Mouse (Mus musculus) CH12.LX (cell line): Measurements from ENCODE around the gene Arhgap29. TPM values are rescaled to one million over a fixed set of nuclear protein-coding genes. Genes with fewer than 3 reads are reported as not detected.

Source experiments
- DNase-seq: peaks from one replicate; pipeline ENCODE4 v3.0.0-alpha.2; 2013; ENCODE audit errors: extremely low read depth
- H3K27ac ChIP-seq: 2 replicates; pipeline ENCODE4 v1.5.1; 2012; ENCODE audit warnings: low read depth, mild to moderate bottlenecking, control low read depth, moderate library complexity; ENCODE audit not compliant: insufficient read depth
- H3K27me3 ChIP-seq: replicated peaks from 2 replicates; pipeline ENCODE3; 2012; ENCODE audit warnings: inconsistent platforms
- H3K36me3 ChIP-seq, 2 experiments: replicated peaks in 1 of 2; 2 replicates each; pipeline versions ENCODE3 to v1.6.1; 2012; ENCODE audit warnings: inconsistent platforms in 1 of 2, low read length in 1 of 2, mild to moderate bottlenecking in 1 of 2, mixed read lengths in 1 of 2, moderate library complexity in 1 of 2; ENCODE audit not compliant: control insufficient read depth in 1 of 2, insufficient read depth in 1 of 2
- H3K4me1 ChIP-seq, 2 experiments: 2 replicates each; pipeline ENCODE4 v1.6.1; 2012; ENCODE audit warnings: inconsistent platforms in 1 of 2, moderate library complexity in 1 of 2; ENCODE audit not compliant: insufficient read depth in 2 of 2, control insufficient read depth in 1 of 2
- H3K4me2 ChIP-seq: 2 replicates; pipeline ENCODE4 v1.6.1; 2012; ENCODE audit warnings: low read depth, mild to moderate bottlenecking, control low read depth; ENCODE audit not compliant: poor library complexity, insufficient read depth, severe bottlenecking
- H3K4me3 ChIP-seq, 3 experiments: fragments of 150-350 bp in 1 of 3; sonication (generic) in 1 of 3; replicated peaks in 1 of 3; 2 replicates each; pipeline versions ENCODE3 to v1.5.1; 2011 to 2012; ENCODE audit warnings: low read depth in 2 of 3, low read length in 2 of 3, mild to moderate bottlenecking in 2 of 3, moderate library complexity in 2 of 3, control low read depth in 1 of 3, improper control_type of control experiment in 1 of 3, inconsistent platforms in 1 of 3, mixed read lengths in 1 of 3; ENCODE audit not compliant: poor library complexity in 1 of 3
- H3K79me2 ChIP-seq: replicated peaks from 2 replicates; pipeline ENCODE4 v1.6.1; 2012; ENCODE audit warnings: mild to moderate bottlenecking, moderate library complexity; ENCODE audit not compliant: control insufficient read depth, poor library complexity, insufficient read depth, severe bottlenecking; ENCODE audit errors: extremely low read depth
- H3K9ac ChIP-seq: 2 replicates; pipeline ENCODE4 v1.6.1; 2012; ENCODE audit warnings: low read depth, mild to moderate bottlenecking, control low read depth, moderate library complexity; ENCODE audit not compliant: insufficient read depth
- H3K9me3 ChIP-seq: replicated peaks from 2 replicates; pipeline ENCODE3; 2012; ENCODE audit warnings: low read length, inconsistent platforms, mixed read lengths
- CHD2 ChIP-seq: IDR thresholded peaks from 2 replicates; pipeline ENCODE4 v1.6.1; 2011; ENCODE audit warnings: low read length, improper control_type of control experiment
- CTCF ChIP-seq, 2 experiments: IDR thresholded peaks in 1 of 2; conservative IDR thresholded peaks in 1 of 2; 2 replicates each; pipeline ENCODE4 v1.5.1; 2011 to 2012; ENCODE audit warnings: low read depth in 2 of 2, low read length in 2 of 2, improper control_type of control experiment in 1 of 2, inconsistent platforms in 1 of 2, mild to moderate bottlenecking in 1 of 2, moderate library complexity in 1 of 2
- EP300 ChIP-seq: IDR thresholded peaks from 2 replicates; pipeline ENCODE4 v1.6.1; 2011; ENCODE audit warnings: low read length, improper control_type of control experiment
- HCFC1 ChIP-seq: IDR thresholded peaks from 2 replicates; pipeline ENCODE4 v1.6.1; 2012; ENCODE audit warnings: low read depth, mild to moderate bottlenecking, inconsistent platforms, low read length, improper control_type of control experiment
- IRF4 ChIP-seq: IDR thresholded peaks from 2 replicates; pipeline ENCODE4 v1.6.1; 2014; ENCODE audit warnings: low read depth, mild to moderate bottlenecking, inconsistent platforms, low read length, improper control_type of control experiment
- JUND ChIP-seq: conservative IDR thresholded peaks from 2 replicates; pipeline ENCODE4 v1.6.1; 2011; ENCODE audit warnings: low read depth, low read length, improper control_type of control experiment
- KAT2A ChIP-seq: IDR thresholded peaks from 2 replicates; pipeline ENCODE4 v1.6.1; 2012; ENCODE audit warnings: low read length, improper control_type of control experiment, inconsistent platforms; ENCODE audit not compliant: insufficient replicate concordance
- MAFK ChIP-seq: IDR thresholded peaks from 2 replicates; pipeline ENCODE4 v1.6.1; 2011; ENCODE audit warnings: low read length, improper control_type of control experiment; ENCODE audit not compliant: insufficient replicate concordance
- MAX ChIP-seq: IDR thresholded peaks from 2 replicates; pipeline ENCODE4 v1.6.1; 2011; ENCODE audit warnings: low read length, improper control_type of control experiment
- MAZ ChIP-seq: IDR thresholded peaks from 2 replicates; pipeline ENCODE4 v1.6.1; 2012; ENCODE audit warnings: low read depth, mild to moderate bottlenecking, inconsistent platforms, low read length, improper control_type of control experiment, moderate library complexity
- MEF2A ChIP-seq: IDR thresholded peaks from 2 replicates; pipeline ENCODE4 v1.6.1; 2014; ENCODE audit warnings: low read depth, mild to moderate bottlenecking, inconsistent platforms, low read length, improper control_type of control experiment, borderline replicate concordance
- MXI1 ChIP-seq: IDR thresholded peaks from 2 replicates; pipeline ENCODE4 v1.6.1; 2011; ENCODE audit warnings: mild to moderate bottlenecking, low read depth, low read length, improper control_type of control experiment
- MYC ChIP-seq: IDR thresholded peaks from 2 replicates; pipeline ENCODE4 v1.6.1; 2011; ENCODE audit warnings: low read depth, mild to moderate bottlenecking, improper control_type of control experiment, low read length
- NELFE ChIP-seq: IDR thresholded peaks from 2 replicates; pipeline ENCODE4 v1.6.1; 2011; ENCODE audit warnings: low read depth, low read length, improper control_type of control experiment
- POLR2A ChIP-seq: IDR thresholded peaks from 2 replicates; pipeline ENCODE4 v1.6.1; 2011; ENCODE audit warnings: low read depth, mild to moderate bottlenecking, improper control_type of control experiment, low read length
- RAD21 ChIP-seq: IDR thresholded peaks from 2 replicates; pipeline ENCODE4 v1.6.1; 2011; ENCODE audit warnings: low read depth, mild to moderate bottlenecking, low read length, improper control_type of control experiment, moderate library complexity
- RCOR1 ChIP-seq: conservative IDR thresholded peaks from 2 replicates; pipeline ENCODE4 v1.6.1; 2012; ENCODE audit warnings: low read depth, mild to moderate bottlenecking, inconsistent platforms, low read length, improper control_type of control experiment
- SIN3A ChIP-seq: IDR thresholded peaks from 2 replicates; pipeline ENCODE4 v1.6.1; 2012; ENCODE audit warnings: low read length, improper control_type of control experiment, inconsistent platforms
- TBP ChIP-seq: conservative IDR thresholded peaks from 2 replicates; pipeline ENCODE4 v1.6.1; 2011; ENCODE audit warnings: low read depth, low read length, improper control_type of control experiment
- ZMIZ1 ChIP-seq: IDR thresholded peaks from 2 replicates; pipeline ENCODE4 v1.6.1; 2012; ENCODE audit warnings: low read depth, mild to moderate bottlenecking, inconsistent platforms, low read length, improper control_type of control experiment
- dilution Hi-C: fragments of 300-500 bp; cut with MboI; formaldehyde crosslinking; loops from 2 replicates; pipeline ENCODE4 v1.14.3; 2020; ENCODE audit warnings: low sequenced_read_pairs; ENCODE audit not compliant: extremely low pct_unique_long_range_greater_than_20kb, extremely low pct_ligation_motif_present
- in situ Hi-C: fragments of 300-500 bp; cut with MboI; formaldehyde crosslinking; loops from 3 replicates; pipeline ENCODE4 v1.14.3; 2019; ENCODE audit warnings: low sequenced_read_pairs, low pct_ligation_motif_present, low pct_unique_long_range_greater_than_20kb, mixed read lengths
- polyA plus RNA-seq: library from polyadenylated mRNA; unstranded; fragments of >175 nt; gene quantifications from 2 replicates; pipeline ENCODE4 v1.2.1, GENCODE M21; 2012; ENCODE audit warnings: low read depth; ENCODE audit not compliant: insufficient read length
- total RNA-seq, 2 experiments: library from RNA; depleted of rRNA; stranded (reverse); fragments of 300-350 nt in 1 of 2; fragments of >200 nt in 1 of 2; gene quantifications; 2 replicates each; pipeline ENCODE4 v1.2.3; 2012 to 2014

The Arhgap29 gene
- total and polyA plus RNA-seq, 3 experiments: 19.7 to 53.7 (median 37.0) TPM

GRCm38 (mm10) chr3:121951116-121951515 is 1.2 kb upstream of the Arhgap29 start:
- H3K36me3 ChIP-seq: no peaks in the 10 kb centered on the region
- in situ Hi-C loops (loop anchor here (10.0 kb wide), 1 partner anchor 194 kb away; no protein-coding TSS in a partner anchor), dilution Hi-C loops (loop anchor here (25.0 kb wide), 1 partner anchor 161 kb away; no protein-coding TSS in a partner anchor)
- no peak overlapping the region for H3K9ac ChIP-seq
- H3K79me2 ChIP-seq: no peaks in the 10 kb centered on the region
- H3K4me1 ChIP-seq: no peaks in the 10 kb centered on the region
- TF ChIP-seq SIN3A: no peak
- TF ChIP-seq TBP: no peak
- peaks cover 11% of the 10 kb centered on the region for H3K9me3 ChIP-seq
- no peak overlapping the region for H3K4me2 ChIP-seq
- DNase-seq: no peak
- no peaks in the 10 kb centered on the region for H3K27me3 ChIP-seq
- no peak overlapping the region for H3K4me3 ChIP-seq
- no peak overlapping the region for H3K27ac ChIP-seq

- dilution Hi-C loops: loop anchor here (25.0 kb wide), 1 partner anchor 159 kb away; no protein-coding TSS in a partner anchor
- H3K9ac ChIP-seq: no peak overlapping the region
Measured at GRCm38 (mm10) chr3:121953049-121953432, 700 bp downstream of the Arhgap29 start.

GRCm38 (mm10) chr3:121953433-121954161 is 1.3 kb downstream of the Arhgap29 start:
- no peak overlapping the region for H3K4me3 ChIP-seq
- H3K4me2 ChIP-seq: no peak overlapping the region
- no peaks in the 10 kb centered on the region for H3K36me3 ChIP-seq
- H3K9ac ChIP-seq: no peak overlapping the region
- no peaks in the 10 kb centered on the region for H3K27me3 ChIP-seq
- no peaks in the 10 kb centered on the region for H3K79me2 ChIP-seq
- in situ Hi-C loops (loop anchor here (10.0 kb wide), 1 partner anchor 191 kb away; no protein-coding TSS in a partner anchor), dilution Hi-C loops (loop anchor here (25.0 kb wide), 1 partner anchor 159 kb away; no protein-coding TSS in a partner anchor)
- H3K27ac ChIP-seq: no peak overlapping the region
- H3K9me3 ChIP-seq: peaks cover 11% of the 10 kb centered on the region
- no peak for DNase-seq
- no peak for TF ChIP-seq CTCF (conservative IDR thresholded peaks at IDR 0.05 in 1 of 2, IDR thresholded peaks at IDR 0.05 in 1 of 2; ENCODE audit: low read depth in 2 of 2, low read length in 2 of 2)
- no peak for TF ChIP-seq MXI1
- TF ChIP-seq TBP: no peak
- no peak for TF ChIP-seq CHD2
- TF ChIP-seq MYC: no peak
- no peak for TF ChIP-seq RCOR1
- TF ChIP-seq KAT2A: no peak
- no peaks in the 10 kb centered on the region for H3K4me1 ChIP-seq

More at GRCm38 (mm10) chr3:121953049-121953432, 700 bp downstream of the Arhgap29 start:
- in situ Hi-C loops: loop anchor here (10.0 kb wide), 1 partner anchor 192 kb away; no protein-coding TSS in a partner anchor
- no peak for DNase-seq
- Histone ChIP-seq H3K9me3 (peaks cover 11% of the 10 kb centered on the region), H3K4me1 (no peaks in the 10 kb centered on the region), H3K4me2 (no peak overlapping the region), H3K79me2 (no peaks in the 10 kb centered on the region), H3K27ac (no peak overlapping the region), H3K36me3 (no peaks in the 10 kb centered on the region), H3K4me3 (no peak overlapping the region), H3K27me3 (no peaks in the 10 kb centered on the region)
- TF ChIP-seq ZMIZ1: no peak
- no peak for TF ChIP-seq MAZ
- TF ChIP-seq EP300: no peak
- TF ChIP-seq MEF2A: no peak
- no peak for TF ChIP-seq IRF4
- no peak for TF ChIP-seq MXI1
- TF ChIP-seq MAFK: no peak
- no peak for TF ChIP-seq POLR2A
- TF ChIP-seq HCFC1: no peak
- TF ChIP-seq MAX: no peak
- TF ChIP-seq RAD21: no peak
- TF ChIP-seq MYC: no peak
- TF ChIP-seq JUND: no peak
- TF ChIP-seq SIN3A: no peak
- TF ChIP-seq NELFE: no peak
- TF ChIP-seq CHD2: no peak
